Mouse (Mus musculus): ENCODE data around the gene Rbsn. TPM values are rescaled to one million over a fixed set of nuclear protein-coding genes. Genes with fewer than 3 reads are reported as not detected.

Gene Rbsn
- polyA plus RNA-seq, 1 experiment from 2014 or later, result 27.0 TPM

- H3K36me3 ChIP-seq, result peaks cover 96% of the 10 kb centered on the region
- H3K4me1 ChIP-seq, result no peaks in the 10 kb centered on the region
- no peak overlapping the region for H3K9ac ChIP-seq
- ATAC-seq (ENCODE audit: borderline replicate concordance, extremely low read depth, low FRiP score, low TSS enrichment), result no peak
- no peak overlapping the region for H3K27ac ChIP-seq
- no peaks in the 10 kb centered on the region for H3K27me3 ChIP-seq
- no peak overlapping the region for H3K4me2 ChIP-seq
- 95% methylated on average over 3 of the region's 3 CpGs for WGBS
- no peak overlapping the region for H3K4me3 ChIP-seq
- no peaks in the 10 kb centered on the region for H3K9me3 ChIP-seq
Observed at GRCm38 (mm10) chr6:92158801-92159200, 55.9 kb downstream of the Rbsn start.

- H3K4me3 ChIP-seq, result no peak overlapping the region
- no peak overlapping the region for H3K9ac ChIP-seq
- ATAC-seq (ENCODE audit: borderline replicate concordance, extremely low read depth, low FRiP score, low TSS enrichment), result 0 out of 2 replicates have a peak, but pooled peaks have one; percentile 31
- H3K4me2 ChIP-seq, result no peak overlapping the region
- H3K27ac ChIP-seq, result no peak overlapping the region
- H3K36me3 ChIP-seq, result peaks cover 78% of the 10 kb centered on the region
- H3K4me1 ChIP-seq, result no peaks in the 10 kb centered on the region
- WGBS, result 58% methylated on average over 1 of the region's 1 CpGs
- no peaks in the 10 kb centered on the region for H3K27me3 ChIP-seq
- H3K9me3 ChIP-seq, result no peaks in the 10 kb centered on the region
Observed at GRCm38 (mm10) chr6:92153774-92154173, 61.0 kb downstream of the Rbsn start.

GRCm38 (mm10) chr6:92145881-92146280 lies 68.8 kb downstream of the Rbsn start:
- Histone ChIP-seq H3K4me2 (no peak overlapping the region), H3K36me3 (peaks cover 25% of the 10 kb centered on the region), H3K27me3 (no peaks in the 10 kb centered on the region), H3K4me3 (no peak overlapping the region), H3K4me1 (no peaks in the 10 kb centered on the region), H3K27ac (no peak overlapping the region), H3K9me3 (no peaks in the 10 kb centered on the region), H3K9ac (no peak overlapping the region)
- 92% methylated on average over 4 of the region's 4 CpGs for WGBS
- ATAC-seq (ENCODE audit: borderline replicate concordance, extremely low read depth, low FRiP score, low TSS enrichment), result no peak

Other genes starting within 250 kb of the Rbsn start
- gene Fgd5, start 236.0 kb downstream of the Rbsn start, polyA plus RNA-seq (2015; fragmentation: Nextera tagmentation; extraction: Ambion mirVana), result 18.6 and 21.2 TPM in 2 replicates
- 23.1 and 26.2 TPM in 2 replicates for gene Nr2c2, start 123.5 kb downstream of the Rbsn start, polyA plus RNA-seq (2015; fragmentation: Nextera tagmentation; extraction: Ambion mirVana)
- gene Mrps25, start 30.9 kb downstream of the Rbsn start, polyA plus RNA-seq (2015; fragmentation: Nextera tagmentation; extraction: Ambion mirVana), result 83.9 and 87.9 TPM in 2 replicates
- 0.38 and 0.39 TPM in 2 replicates for gene Trh, start 29.7 kb upstream of the Rbsn start, polyA plus RNA-seq (2015; fragmentation: Nextera tagmentation; extraction: Ambion mirVana)